Mouse (Mus musculus) midbrain, embryonic 10.5 days (tissue): Measurements from ENCODE around the gene Vav3. TPM values are rescaled to one million over a fixed set of nuclear protein-coding genes. Genes with fewer than 3 reads are reported as not detected.

Experiments
- DNase-seq: peaks from one replicate; pipeline ENCODE4 v3.0.0-alpha.2; 2017; ENCODE audit warnings: low spot score
- H3K27ac ChIP-seq: fragments of 300-500 bp; sonication (generic); replicated peaks from 2 replicates; pipeline ENCODE4 v1.5.1; 2016; ENCODE audit warnings: mild to moderate bottlenecking
- H3K27me3 ChIP-seq: fragments of 300-500 bp; sonication (generic); 2 replicates; pipeline ENCODE4 v1.6.1; 2016; ENCODE audit warnings: low read depth, mild to moderate bottlenecking; ENCODE audit not compliant: poor library complexity, severe bottlenecking
- H3K36me3 ChIP-seq: fragments of 300-500 bp; sonication (generic); 2 replicates; pipeline ENCODE4 v1.6.1; 2016; ENCODE audit warnings: mild to moderate bottlenecking, moderate library complexity
- H3K4me1 ChIP-seq: fragments of 300-500 bp; sonication (generic); 2 replicates; pipeline ENCODE4 v1.6.1; 2016
- H3K4me3 ChIP-seq: fragments of 300-500 bp; sonication (generic); 2 replicates; pipeline ENCODE4 v1.5.1; 2016; ENCODE audit warnings: mild to moderate bottlenecking, moderate library complexity
- H3K9me3 ChIP-seq: fragments of 300-500 bp; sonication (generic); replicated peaks from 2 replicates; pipeline ENCODE4 v1.6.1; 2016; ENCODE audit warnings: mild to moderate bottlenecking
- WGBS: fragments of 180-500 bp; shearing (Covaris S2); methylation state at CpG from one replicate; pipeline ENCODE4 v1.1.7; 2016; 5-methylcytosine and 5-hydroxymethylcytosine counted together
- polyA plus RNA-seq: library from polyadenylated mRNA; unstranded; fragments of >200 nt; fragmentation: Nextera tagmentation; extraction: Ambion mirVana; gene quantifications from 2 replicates; pipeline ENCODE4 v1.2.1, GENCODE M21; 2016

Vav3 gene
- polyA plus RNA-seq, 1 experiment from 2014 or later = 8.4 TPM

DNA sequence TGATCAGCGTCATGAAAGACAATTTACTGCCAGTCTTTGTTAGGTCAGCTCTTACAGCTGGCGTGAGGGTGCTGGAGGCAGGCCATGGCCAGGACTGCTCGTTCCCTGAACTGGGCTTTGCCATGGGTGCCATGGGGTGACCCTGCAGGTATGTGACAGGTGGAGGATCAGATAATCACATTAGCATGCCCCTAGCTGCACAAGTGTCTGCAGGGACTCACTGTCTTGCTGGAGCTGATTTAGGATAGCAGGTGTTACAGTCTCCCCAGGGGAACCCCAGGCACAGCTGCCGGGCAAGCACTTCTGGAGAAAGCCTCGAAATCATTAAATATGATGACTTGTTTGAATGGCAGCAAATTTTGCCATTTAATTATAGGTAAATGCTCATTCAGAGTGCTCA is 156.0 kb downstream of the Vav3 start:
- no peaks in the 10 kb centered on the region for H3K27me3 ChIP-seq
- peak; percentile 14 for DNase-seq
- H3K36me3 ChIP-seq = no peaks in the 10 kb centered on the region
- H3K9me3 ChIP-seq = no peaks in the 10 kb centered on the region
- no peaks in the 10 kb centered on the region; the same call in 1 of the 2 replicates for H3K4me1 ChIP-seq
- no peak overlapping the region for H3K4me3 ChIP-seq
- H3K27ac ChIP-seq = no peak overlapping the region
- WGBS = 77% methylated on average over 5 of the region's 5 CpGs

DNA sequence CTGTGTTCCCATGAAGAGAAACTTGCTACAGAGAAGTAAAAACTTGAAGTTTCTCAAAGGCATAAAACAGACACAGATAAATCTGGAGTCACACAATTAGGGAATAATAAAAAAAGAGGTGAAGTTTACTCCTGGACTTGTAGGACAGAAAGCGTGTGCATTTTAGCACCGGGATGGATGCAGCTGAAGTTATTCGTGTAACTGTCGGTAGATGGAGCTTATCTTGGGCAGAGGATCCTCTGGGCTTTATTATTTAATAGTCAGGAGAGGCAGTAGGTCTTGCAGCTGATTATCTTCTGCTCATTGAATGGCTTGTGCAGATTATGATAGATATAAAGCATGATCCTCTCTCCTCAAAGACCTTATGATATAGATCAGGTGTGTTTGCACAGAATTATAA is 156.6 kb downstream of the Vav3 start:
- 86% methylated on average over 4 of the region's 4 CpGs for WGBS

DNA sequence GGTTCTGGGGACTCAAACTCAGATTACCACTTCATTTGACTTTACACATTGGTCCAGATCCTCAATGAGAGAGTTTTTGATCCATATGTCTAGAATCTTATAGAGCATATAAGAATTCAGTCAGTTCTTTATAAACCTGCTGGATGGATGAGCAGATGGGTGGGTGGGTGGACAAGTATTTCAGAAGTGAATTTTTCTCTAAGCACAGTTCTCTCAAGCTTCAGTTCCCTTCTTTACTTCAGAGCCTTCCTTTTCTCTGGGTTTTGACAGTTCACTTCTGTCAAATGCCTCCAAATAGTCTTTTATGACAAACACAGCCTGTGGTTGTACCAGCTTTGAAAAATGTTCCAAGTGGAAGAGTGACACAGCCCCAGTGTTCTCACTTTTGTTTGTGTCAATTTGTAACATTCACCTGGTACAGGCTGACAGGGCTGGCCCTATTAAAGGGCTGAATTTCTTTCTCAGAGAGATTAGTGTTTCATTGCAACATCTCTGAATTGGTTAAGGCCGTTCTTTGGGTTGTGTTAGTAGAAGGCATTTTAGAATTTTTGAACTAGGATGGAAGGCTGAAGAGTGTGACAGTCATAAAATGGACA is 159.5 kb downstream of the Vav3 start:
- DNase-seq = no peak
- no peaks in the 10 kb centered on the region for H3K9me3 ChIP-seq
- WGBS = 94% methylated on average over 1 of the region's 1 CpGs

More for the DNA sequence above, 156.6 kb downstream of the Vav3 start:
- no peaks in the 10 kb centered on the region for H3K36me3 ChIP-seq
- DNase-seq = no peak
- H3K27me3 ChIP-seq = no peaks in the 10 kb centered on the region
- no peaks in the 10 kb centered on the region; the same call in 1 of the 2 replicates for H3K4me1 ChIP-seq
- no peaks in the 10 kb centered on the region for H3K9me3 ChIP-seq
- no peak overlapping the region for H3K27ac ChIP-seq
- no peak overlapping the region for H3K4me3 ChIP-seq

DNA sequence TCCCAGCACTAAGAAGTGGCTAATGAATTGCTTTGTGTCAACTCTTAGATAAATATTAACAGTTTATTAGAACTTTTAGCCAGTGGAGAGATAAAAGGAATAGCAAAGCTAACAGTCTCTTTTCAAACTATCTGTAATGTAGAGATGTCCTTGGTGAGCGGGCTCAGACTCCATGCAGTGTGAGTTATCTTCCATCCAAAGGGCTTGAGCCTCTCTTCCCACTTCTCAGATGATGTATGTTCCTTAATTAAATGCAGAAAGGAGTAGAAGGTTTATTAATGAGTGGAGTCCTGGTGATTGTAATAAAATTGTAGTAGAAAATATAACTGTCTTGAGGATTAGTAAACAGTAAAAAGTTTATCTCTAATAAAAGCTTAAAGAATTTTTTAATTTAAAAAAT is 169.3 kb downstream of the Vav3 start:
- no peaks in the 10 kb centered on the region for H3K36me3 ChIP-seq
- no peak for DNase-seq
- no peaks in the 10 kb centered on the region for H3K27me3 ChIP-seq
- H3K4me1 ChIP-seq = no peaks in the 10 kb centered on the region
- H3K4me3 ChIP-seq = no peak overlapping the region
- H3K9me3 ChIP-seq = no peaks in the 10 kb centered on the region
- H3K27ac ChIP-seq = no peak overlapping the region
- WGBS = 89% methylated on average over 1 of the region's 1 CpGs

More for the DNA sequence above, 159.5 kb downstream of the Vav3 start:
- no peak overlapping the region for H3K27ac ChIP-seq
- H3K36me3 ChIP-seq = no peaks in the 10 kb centered on the region
- no peaks in the 10 kb centered on the region; the same call in 1 of the 2 replicates for H3K4me1 ChIP-seq
- no peaks in the 10 kb centered on the region for H3K27me3 ChIP-seq
- H3K4me3 ChIP-seq = no peak overlapping the region

DNA sequence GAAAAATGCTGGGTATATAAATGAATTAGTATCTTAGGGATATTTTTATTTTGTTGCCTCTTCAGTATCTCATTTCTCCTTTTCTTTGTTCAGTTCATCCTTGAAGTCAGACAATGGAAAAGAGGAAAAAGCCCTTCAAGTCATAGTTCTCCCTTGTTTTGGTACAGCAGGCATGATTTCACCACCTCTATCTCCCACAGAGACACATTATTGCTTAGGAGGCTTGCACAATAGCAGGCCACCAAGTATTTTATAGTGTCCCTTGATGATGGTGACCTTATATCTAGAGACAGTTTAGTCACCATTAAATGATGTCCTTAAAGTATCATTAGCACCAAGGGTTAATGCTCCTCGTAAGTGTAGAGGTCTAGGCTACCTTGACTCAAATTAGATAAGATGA is 171.4 kb downstream of the Vav3 start:
- no peaks in the 10 kb centered on the region for H3K9me3 ChIP-seq
- H3K36me3 ChIP-seq = no peaks in the 10 kb centered on the region
- 88% methylated on average over 1 of the region's 1 CpGs for WGBS

DNA sequence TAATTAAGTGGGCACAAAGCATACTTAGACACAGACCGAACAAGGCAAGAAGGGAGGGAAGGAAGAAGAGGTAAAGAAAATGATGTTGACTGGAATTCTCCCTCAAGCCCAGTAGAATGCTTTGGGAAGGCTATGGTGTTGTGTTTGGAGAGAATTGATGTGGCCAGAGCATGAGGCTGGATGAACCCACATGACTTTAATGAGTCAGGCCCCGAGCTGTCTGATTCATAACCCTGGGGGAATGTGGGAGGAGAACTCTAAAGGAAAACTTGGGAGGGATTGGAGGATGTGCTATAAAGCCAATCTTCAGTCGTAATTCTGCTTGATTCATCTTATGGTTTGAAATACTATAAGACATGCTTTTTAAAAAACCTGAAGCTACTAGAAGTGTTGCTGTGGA is 175.0 kb downstream of the Vav3 start:
- 87% methylated on average over 3 of the region's 3 CpGs for WGBS
- no peak for DNase-seq
- Histone ChIP-seq H3K36me3 (no peaks in the 10 kb centered on the region), H3K27ac (no peak overlapping the region), H3K27me3 (no peaks in the 10 kb centered on the region), H3K4me1 (no peaks in the 10 kb centered on the region; the same call in 1 of the 2 replicates), H3K9me3 (no peaks in the 10 kb centered on the region), H3K4me3 (no peak overlapping the region)

More for the DNA sequence above, 171.4 kb downstream of the Vav3 start:
- no peak for DNase-seq
- Histone ChIP-seq H3K4me3 (no peak overlapping the region), H3K27ac (no peak overlapping the region), H3K4me1 (no peaks in the 10 kb centered on the region), H3K27me3 (no peaks in the 10 kb centered on the region)

DNA sequence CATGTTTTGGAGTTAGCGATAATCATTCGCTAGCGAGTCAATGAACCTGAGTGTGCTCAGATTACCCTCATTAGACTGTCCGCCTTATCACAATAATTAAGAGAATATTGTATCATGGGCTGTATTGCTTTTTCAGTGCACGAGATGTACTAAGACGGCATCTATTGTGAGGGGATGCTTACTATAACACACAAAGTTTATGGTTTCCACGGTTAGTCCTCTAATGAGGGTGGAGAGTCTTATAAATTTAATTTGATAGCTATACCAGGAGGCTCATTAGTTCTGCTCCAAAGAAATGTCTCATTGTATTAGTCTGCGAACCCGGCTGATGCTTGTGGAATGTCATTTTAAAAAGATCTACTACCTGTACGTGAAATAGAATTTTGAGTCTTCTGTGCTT is 175.9 kb downstream of the Vav3 start:
- Histone ChIP-seq H3K4me1 (no peaks in the 10 kb centered on the region; the same call in 1 of the 2 replicates), H3K27ac (no peak overlapping the region), H3K9me3 (no peaks in the 10 kb centered on the region), H3K4me3 (no peak overlapping the region), H3K36me3 (no peaks in the 10 kb centered on the region), H3K27me3 (no peaks in the 10 kb centered on the region)
- no peak for DNase-seq
- 95% methylated on average over 10 of the region's 10 CpGs for WGBS

DNA sequence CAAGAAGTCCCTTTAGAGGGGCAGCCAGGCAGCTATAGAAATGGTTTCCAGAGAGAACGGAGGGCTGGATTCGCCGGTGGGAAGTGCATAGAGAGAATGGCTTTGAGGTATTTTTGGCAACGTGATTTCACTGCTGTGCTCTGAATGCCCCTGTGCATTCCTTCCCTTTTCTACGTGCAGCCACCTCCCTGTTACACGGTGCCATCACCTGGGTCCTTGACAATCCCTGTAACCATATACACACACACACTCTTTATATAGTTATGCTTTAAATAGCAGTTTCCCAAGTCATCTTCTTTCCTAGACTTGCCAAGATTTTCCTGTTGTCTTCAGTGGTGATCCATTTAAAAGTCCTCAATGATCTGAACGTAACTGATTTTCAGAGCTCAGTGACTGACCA is 181.7 kb downstream of the Vav3 start:
- WGBS = 89% methylated on average over 7 of the region's 7 CpGs
- DNase-seq = no peak

DNA sequence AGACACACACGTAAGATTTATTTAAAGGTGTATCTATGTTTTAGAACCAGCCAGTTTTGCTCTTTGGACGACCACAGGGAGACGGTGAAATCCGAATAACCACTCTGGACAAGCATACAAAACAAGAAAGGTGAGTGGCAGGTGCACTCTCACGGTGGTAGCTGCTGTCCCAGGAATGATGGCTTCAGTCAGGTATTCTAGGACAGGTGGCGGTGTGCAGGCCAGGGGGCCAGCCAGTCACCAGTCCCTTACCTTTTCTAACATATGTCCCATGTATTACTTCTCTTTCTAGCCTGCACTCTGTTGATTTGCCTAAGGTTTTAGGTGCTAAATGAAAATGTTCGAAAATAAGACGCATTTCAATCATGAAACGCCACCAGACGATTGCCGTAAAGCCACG is 185.4 kb downstream of the Vav3 start:
- Histone ChIP-seq H3K4me3 (no peak overlapping the region), H3K27me3 (no peaks in the 10 kb centered on the region), H3K27ac (no peak overlapping the region), H3K36me3 (no peaks in the 10 kb centered on the region), H3K9me3 (no peaks in the 10 kb centered on the region), H3K4me1 (peaks cover 3% of the 10 kb centered on the region; the same call in 1 of the 2 replicates)
- DNase-seq = no peak
- WGBS = 94% methylated on average over 12 of the region's 12 CpGs

More for the DNA sequence above, 181.7 kb downstream of the Vav3 start:
- H3K9me3 ChIP-seq = no peaks in the 10 kb centered on the region
- H3K4me3 ChIP-seq = no peak overlapping the region
- H3K27me3 ChIP-seq = no peaks in the 10 kb centered on the region
- H3K36me3 ChIP-seq = no peaks in the 10 kb centered on the region
- no peaks in the 10 kb centered on the region; the same call in 1 of the 2 replicates for H3K4me1 ChIP-seq
- H3K27ac ChIP-seq = no peak overlapping the region

DNA sequence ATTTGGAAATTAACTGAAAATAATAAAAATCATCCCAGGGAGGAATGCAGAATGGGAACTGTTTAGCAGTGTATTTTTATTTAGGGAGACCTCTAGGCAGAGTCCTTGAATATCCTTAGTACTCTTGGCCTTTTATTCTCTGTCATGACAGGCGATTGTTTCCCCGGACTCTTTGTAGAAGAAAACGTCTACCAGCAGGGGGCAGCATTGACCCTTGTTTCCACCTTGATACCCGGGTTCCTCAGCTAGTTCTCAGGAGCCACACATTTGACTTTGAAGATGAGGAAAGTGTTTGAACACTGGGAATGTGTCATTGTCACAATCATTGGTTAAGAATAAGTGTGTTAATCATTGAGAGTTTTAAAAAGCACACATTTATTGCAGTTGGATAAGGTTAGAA is 185.8 kb downstream of the Vav3 start:
- Histone ChIP-seq H3K4me1 (peaks cover 3% of the 10 kb centered on the region; the same call in 1 of the 2 replicates), H3K36me3 (no peaks in the 10 kb centered on the region), H3K9me3 (no peaks in the 10 kb centered on the region), H3K27ac (no peak overlapping the region), H3K27me3 (no peaks in the 10 kb centered on the region), H3K4me3 (no peak overlapping the region)
- 7% methylated on average over 4 of the region's 4 CpGs for WGBS
- peak; percentile 84 for DNase-seq

DNA sequence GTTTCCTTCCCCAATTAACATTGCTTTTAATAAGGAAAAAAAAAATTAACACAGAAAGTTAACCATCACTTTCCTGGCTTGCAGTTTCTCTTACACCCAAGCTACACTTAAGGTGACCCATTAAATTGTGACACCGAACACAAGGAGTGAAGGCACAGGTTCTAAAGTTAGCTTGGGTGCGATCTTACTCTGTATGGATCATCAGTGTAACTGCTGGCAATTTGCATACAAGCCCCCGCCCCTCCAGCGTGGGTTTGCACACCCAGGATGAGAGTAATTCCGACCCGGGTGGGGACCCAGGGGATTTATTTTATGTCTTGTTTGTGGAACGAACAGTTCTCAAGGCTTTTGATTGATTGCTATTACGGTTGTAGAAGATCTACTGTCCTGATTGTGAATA is 186.2 kb downstream of the Vav3 start:
- no peaks in the 10 kb centered on the region for H3K27me3 ChIP-seq
- no peaks in the 10 kb centered on the region for H3K36me3 ChIP-seq
- DNase-seq = no peak
- no peak overlapping the region for H3K27ac ChIP-seq
- peaks cover 3% of the 10 kb centered on the region; the same call in 1 of the 2 replicates for H3K4me1 ChIP-seq
- no peak overlapping the region for H3K4me3 ChIP-seq
- 78% methylated on average over 8 of the region's 8 CpGs for WGBS
- H3K9me3 ChIP-seq = no peaks in the 10 kb centered on the region

DNA sequence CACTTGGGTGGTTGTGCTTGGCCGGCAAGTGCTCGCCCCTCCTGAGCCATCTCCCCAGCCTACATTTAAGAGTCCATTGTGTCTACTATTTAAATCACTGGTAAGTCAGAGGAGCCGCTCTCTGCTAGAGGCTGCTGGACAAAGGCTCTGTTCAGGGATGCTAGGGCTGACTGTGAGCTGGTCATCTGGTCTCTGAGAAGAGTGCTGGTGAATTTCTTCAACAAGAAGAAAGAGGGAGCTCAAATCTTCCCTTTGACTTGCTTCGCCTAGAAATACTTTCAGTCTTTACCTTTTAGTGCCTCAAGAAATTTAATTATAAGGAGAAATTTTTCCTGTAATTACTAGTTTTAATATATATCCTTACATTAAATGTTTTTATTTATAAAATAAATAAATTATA is 188.2 kb downstream of the Vav3 start:
- H3K4me1 ChIP-seq = peaks cover 3% of the 10 kb centered on the region; the same call in 1 of the 2 replicates
- H3K27me3 ChIP-seq = no peaks in the 10 kb centered on the region
- no peak for DNase-seq
- H3K4me3 ChIP-seq = no peak overlapping the region
- no peak overlapping the region for H3K27ac ChIP-seq
- WGBS = 52% methylated on average over 4 of the region's 4 CpGs
- H3K9me3 ChIP-seq = no peaks in the 10 kb centered on the region
- H3K36me3 ChIP-seq = no peaks in the 10 kb centered on the region

DNA sequence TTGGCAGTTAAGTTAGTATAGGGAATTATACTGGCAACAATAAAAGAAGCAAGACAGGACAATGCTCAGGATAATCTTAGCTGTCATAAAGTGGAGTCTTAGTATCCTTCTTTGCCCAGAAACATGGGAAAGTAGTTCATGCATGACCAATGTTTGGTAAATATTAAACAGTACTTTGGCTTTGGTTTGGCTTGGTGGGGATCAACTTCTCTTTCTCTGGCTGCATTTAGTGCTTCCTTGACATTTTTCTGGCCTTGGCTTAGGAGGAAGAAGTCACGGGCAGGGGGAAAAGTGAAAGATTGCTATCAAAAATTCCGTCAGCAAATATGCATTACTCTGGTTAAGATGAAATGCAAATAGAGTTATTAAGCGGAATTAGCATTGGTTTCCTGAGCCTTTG is 197.2 kb downstream of the Vav3 start:
- no peaks in the 10 kb centered on the region for H3K27me3 ChIP-seq
- DNase-seq = no peak
- no peaks in the 10 kb centered on the region for H3K9me3 ChIP-seq
- no peak overlapping the region for H3K4me3 ChIP-seq
- no peaks in the 10 kb centered on the region for H3K36me3 ChIP-seq
- 80% methylated on average over 3 of the region's 3 CpGs for WGBS
- 0 out of 2 replicates have a peak, but pooled peaks cover 2% of the 10 kb centered on the region for H3K4me1 ChIP-seq
- H3K27ac ChIP-seq = no peak overlapping the region
